Mouse (Mus musculus) retina, embryonic 14.5 days (tissue): Measurements from ENCODE around the gene Fam133b.

ENCODE experiments used
- DNase-seq: peaks from one replicate; pipeline ENCODE4 v3.0.0-alpha.2; 2015; ENCODE audit warnings: low spot score

The Fam133b gene

GRCm38 (mm10) chr5:3543629-3544479, at the start of gene Fam133b:
Gene Fam133b, plus strand, starts transcription at chr5:3543833.
- peak; percentile 97 for DNase-seq

- no peak for DNase-seq
Observed at GRCm38 (mm10) chr5:3493968-3494367, 49.7 kb upstream of the Fam133b start.

GRCm38 (mm10) chr5:3494452-3495187, 49.0 kb upstream of the Fam133b start:
- DNase-seq: no peak

- DNase-seq: no peak
Observed at GRCm38 (mm10) chr5:3497505-3497925, 46.1 kb upstream of the Fam133b start.

GRCm38 (mm10) chr5:3500298-3500697, 43.3 kb upstream of the Fam133b start:
- no peak for DNase-seq

GRCm38 (mm10) chr5:3500957-3501563, 42.6 kb upstream of the Fam133b start:
- DNase-seq: no peak

- DNase-seq: no peak
Observed at GRCm38 (mm10) chr5:3501564-3502001, 42.0 kb upstream of the Fam133b start.

- no peak for DNase-seq
Observed at GRCm38 (mm10) chr5:3502610-3503350, 40.9 kb upstream of the Fam133b start.

- DNase-seq: no peak
Observed at GRCm38 (mm10) chr5:3503373-3503772, 40.3 kb upstream of the Fam133b start.

- DNase-seq: no peak
Observed at GRCm38 (mm10) chr5:3503836-3504323, 39.8 kb upstream of the Fam133b start.

- DNase-seq: no peak
Observed at GRCm38 (mm10) chr5:3504453-3504852, 39.2 kb upstream of the Fam133b start.

- no peak for DNase-seq
Observed at GRCm38 (mm10) chr5:3505553-3505952, 38.1 kb upstream of the Fam133b start.

- DNase-seq: no peak
Observed at GRCm38 (mm10) chr5:3508480-3509381, 34.9 kb upstream of the Fam133b start.

GRCm38 (mm10) chr5:3509503-3509902, 34.1 kb upstream of the Fam133b start:
- no peak for DNase-seq

- no peak for DNase-seq
Observed at GRCm38 (mm10) chr5:3511097-3511795, 32.4 kb upstream of the Fam133b start.

GRCm38 (mm10) chr5:3512584-3512983, 31.0 kb upstream of the Fam133b start:
- DNase-seq: peak; percentile 46

- no peak for DNase-seq
Observed at GRCm38 (mm10) chr5:3514901-3515311, 28.7 kb upstream of the Fam133b start.

GRCm38 (mm10) chr5:3515477-3515876, 28.2 kb upstream of the Fam133b start:
- DNase-seq: no peak

- DNase-seq: peak; percentile 49
Observed at GRCm38 (mm10) chr5:3516481-3517075, 27.1 kb upstream of the Fam133b start.
